Mouse (Mus musculus) heart, postnatal 14 days (tissue): Measurements from ENCODE around the gene Tnfsf14. TPM values are rescaled to one million over a fixed set of nuclear protein-coding genes. Genes with fewer than 3 reads are reported as not detected.

Experiments used
- DNase-seq, 2 experiments: peaks; one replicate each; pipeline ENCODE4 v3.0.0; 2021 to 2022
- intact Hi-C: fragments of 180-260 bp; cut with DNase I; formaldehyde crosslinking; loops from one replicate; pipeline ENCODE4 v1.15.1; 2025
- total RNA-seq, 2 experiments: library from RNA; stranded (reverse); gene quantifications; 2 replicates each; pipeline ENCODE4 v1.2.3; 2021

Gene Tnfsf14
- total RNA-seq, 2 experiments from 2014 or later = 0.22 TPM; not detected in 1

- intact Hi-C loops = no loop called here
- DNase-seq = peak in 1 of 2 experiments; percentile 8
These were observed 14.0 kb upstream of the Tnfsf14 start for GRCm38 (mm10) chr17:57207938-57208337.

GRCm38 (mm10) chr17:57201841-57202724 is 8.1 kb upstream of the Tnfsf14 start:
- no peak for DNase-seq
- intact Hi-C loops = no loop called here

DNA sequence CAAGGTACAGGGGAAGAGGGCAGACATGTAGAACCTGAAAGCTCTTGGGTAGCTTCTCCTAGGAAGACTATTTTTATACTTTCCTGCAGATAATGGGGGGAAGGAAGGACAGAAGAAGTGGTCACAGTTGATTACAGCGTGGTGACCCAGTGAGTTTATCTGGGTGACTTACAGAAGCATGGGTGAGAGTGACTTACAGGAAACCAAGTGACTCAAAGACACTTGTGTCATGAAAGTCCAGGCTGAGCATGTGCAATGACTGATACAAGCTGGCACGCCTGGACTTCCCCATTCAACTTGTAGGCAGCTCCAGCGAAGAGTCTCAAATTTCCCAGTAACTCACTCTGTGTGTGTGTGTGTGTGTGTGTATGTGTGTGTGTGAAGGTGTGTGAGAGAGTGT is 4.3 kb upstream of the Tnfsf14 start:
- no peak for DNase-seq
- intact Hi-C loops = no loop called here

- intact Hi-C loops = no loop called here
- DNase-seq = no peak
These were observed 1.5 kb upstream of the Tnfsf14 start for GRCm38 (mm10) chr17:57195326-57196010.

DNA sequence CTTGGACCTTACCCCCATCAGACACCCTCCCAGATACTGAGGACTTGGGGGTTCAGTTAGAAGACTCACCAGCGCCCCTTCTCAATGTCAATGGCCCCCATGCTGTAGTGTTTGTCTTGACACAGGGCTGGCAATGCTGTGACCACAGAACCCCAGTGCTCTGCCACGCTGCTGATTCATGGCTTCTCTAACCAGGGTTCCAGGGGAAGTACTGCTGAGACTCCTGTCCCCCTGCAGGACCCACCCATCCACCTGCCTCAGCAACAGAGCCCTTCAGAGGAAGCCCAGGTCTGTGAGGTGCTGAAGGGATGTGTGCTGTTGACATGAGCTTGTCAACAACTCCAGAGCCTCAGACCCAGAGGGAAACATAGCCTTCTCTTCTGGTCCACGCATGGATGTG is 794 bp upstream of the Tnfsf14 start:
- intact Hi-C loops = no loop called here

GRCm38 (mm10) chr17:57188510-57189192 is 5.3 kb downstream of the Tnfsf14 start:
- intact Hi-C loops = no loop called here
- DNase-seq = no peak

More for the DNA sequence above, 794 bp upstream of the Tnfsf14 start:
- DNase-seq = no peak

- no peak for DNase-seq
- intact Hi-C loops = no loop called here
These were observed 8.3 kb downstream of the Tnfsf14 start for GRCm38 (mm10) chr17:57185641-57186040.

DNA sequence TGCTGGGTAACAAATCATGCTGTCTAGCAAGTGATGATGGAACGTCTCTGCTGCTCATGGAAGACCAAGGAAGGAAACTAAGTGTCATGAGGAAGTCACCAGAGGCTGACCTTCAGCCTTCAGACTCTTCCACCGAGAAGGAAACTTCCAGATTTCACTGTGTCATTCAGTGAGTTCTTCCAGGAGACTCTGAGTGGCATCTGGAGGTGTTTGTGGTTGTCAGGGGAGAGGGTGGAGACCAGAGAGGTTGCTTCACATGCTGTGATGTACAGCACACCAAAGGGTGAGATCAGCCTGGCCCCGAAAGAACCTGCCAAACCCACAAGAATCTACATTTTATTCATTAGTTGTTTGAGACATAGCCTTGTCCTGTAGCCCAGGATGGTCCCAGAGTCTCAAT is 11.1 kb downstream of the Tnfsf14 start:
- intact Hi-C loops = no loop called here
- no peak for DNase-seq

DNA sequence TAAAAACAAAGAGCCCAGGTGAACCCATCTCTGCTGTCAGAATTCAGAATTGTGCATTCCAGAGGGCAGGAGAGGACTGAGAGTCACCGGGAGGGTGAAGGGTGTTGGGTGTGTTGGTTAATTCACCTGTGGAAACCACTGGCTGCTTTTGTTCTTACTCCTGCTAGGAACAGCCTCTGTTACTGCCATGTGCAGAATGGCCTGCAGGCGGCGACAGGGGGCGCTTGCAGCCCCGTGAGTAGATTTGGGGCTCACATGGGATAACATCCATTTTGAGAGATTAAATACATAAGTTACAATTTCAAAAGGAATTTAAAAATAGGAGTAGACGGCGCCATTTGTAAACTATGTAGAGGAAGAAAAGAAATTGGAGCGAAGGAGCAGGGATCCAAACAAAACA is 13.6 kb downstream of the Tnfsf14 start:
- DNase-seq = peak in 1 of 2 experiments; percentile 20
- intact Hi-C loops = no loop called here

GRCm38 (mm10) chr17:57173351-57173750 is 20.6 kb downstream of the Tnfsf14 start:
- intact Hi-C loops = no loop called here
- DNase-seq = no peak

DNA sequence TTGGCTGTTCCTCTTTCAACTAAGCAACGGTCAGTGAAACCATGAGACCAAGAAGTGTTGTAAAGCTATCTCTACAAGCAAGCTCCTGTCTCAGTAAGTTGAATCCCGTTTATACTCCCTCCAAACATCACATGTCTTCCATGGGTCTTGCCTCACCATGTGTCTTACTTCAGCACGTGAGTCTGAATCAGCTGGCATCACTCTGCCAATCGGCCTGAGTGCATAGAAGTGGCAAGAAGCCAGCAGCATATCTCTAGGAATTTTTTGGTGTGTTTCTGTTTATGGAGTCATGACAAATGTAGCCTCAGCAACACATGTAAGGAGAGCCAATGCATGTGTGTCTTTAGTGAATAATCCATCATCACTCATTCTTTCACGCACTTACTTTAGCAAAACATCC is 21.6 kb downstream of the Tnfsf14 start:
- DNase-seq = no peak
- intact Hi-C loops = no loop called here

DNA sequence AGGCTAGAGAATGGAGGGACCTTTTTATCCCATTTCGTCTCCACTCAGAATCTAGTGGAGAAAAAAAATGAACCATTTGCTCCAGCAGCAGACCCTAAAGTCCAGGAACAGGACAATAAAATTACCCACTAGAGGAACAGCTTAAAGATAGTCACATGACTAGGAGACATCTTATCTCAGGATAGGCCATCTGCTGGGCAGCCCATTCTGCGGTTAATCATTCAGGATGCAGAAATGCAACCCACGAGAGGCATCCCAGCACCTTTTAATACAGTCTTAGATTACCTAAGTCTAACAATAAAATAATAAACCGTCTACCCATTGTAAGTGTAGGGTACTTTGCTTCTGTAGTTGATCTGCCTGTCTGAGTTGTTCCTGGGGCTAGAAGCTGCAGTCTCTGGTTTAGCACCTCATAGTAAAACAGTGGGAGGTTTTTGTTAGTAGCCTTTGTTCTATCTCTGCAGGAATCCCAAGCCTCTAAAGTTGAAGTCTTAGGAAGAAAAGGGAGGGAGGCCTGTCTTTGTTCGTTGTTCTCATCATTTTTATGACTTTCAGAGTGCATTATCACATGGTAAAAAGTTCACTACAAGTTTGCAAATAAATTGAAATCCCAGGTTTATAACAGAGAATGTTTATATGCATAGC is 23.2 kb downstream of the Tnfsf14 start:
- DNase-seq = no peak
- intact Hi-C loops = no loop called here

GRCm38 (mm10) chr17:57166800-57167791 is 26.9 kb downstream of the Tnfsf14 start:
- DNase-seq = peak; percentile 90 to 95
- intact Hi-C loops = loop anchor here (1.0 to 2.0 kb wide), 3 partner anchors 71 to 358 kb away; partner anchors contain the start of gene Alkbh7

DNA sequence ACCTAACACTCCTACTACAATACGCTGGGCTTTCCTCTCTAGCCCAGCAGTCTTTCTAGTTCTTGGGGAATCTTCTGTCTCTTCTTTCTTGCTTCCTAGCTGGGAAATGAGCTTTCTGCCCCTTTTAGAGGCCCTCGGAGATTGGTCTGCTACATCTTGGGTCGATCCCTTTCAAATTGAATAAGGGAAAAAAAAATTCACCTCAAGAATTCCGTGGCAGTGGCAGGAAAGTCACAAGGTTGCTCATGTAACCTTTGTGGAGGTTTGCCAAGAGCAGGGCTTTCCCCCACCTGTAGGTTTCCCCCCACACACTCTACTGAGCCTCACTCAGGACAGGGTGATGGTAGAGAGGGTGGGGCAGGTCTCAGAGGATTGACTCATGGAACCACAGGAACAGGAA is 40.2 kb downstream of the Tnfsf14 start:
- intact Hi-C loops = no loop called here
- DNase-seq = no peak

GRCm38 (mm10) chr17:57153006-57153405 is 41.0 kb downstream of the Tnfsf14 start:
- no peak for DNase-seq
- intact Hi-C loops = no loop called here

DNA sequence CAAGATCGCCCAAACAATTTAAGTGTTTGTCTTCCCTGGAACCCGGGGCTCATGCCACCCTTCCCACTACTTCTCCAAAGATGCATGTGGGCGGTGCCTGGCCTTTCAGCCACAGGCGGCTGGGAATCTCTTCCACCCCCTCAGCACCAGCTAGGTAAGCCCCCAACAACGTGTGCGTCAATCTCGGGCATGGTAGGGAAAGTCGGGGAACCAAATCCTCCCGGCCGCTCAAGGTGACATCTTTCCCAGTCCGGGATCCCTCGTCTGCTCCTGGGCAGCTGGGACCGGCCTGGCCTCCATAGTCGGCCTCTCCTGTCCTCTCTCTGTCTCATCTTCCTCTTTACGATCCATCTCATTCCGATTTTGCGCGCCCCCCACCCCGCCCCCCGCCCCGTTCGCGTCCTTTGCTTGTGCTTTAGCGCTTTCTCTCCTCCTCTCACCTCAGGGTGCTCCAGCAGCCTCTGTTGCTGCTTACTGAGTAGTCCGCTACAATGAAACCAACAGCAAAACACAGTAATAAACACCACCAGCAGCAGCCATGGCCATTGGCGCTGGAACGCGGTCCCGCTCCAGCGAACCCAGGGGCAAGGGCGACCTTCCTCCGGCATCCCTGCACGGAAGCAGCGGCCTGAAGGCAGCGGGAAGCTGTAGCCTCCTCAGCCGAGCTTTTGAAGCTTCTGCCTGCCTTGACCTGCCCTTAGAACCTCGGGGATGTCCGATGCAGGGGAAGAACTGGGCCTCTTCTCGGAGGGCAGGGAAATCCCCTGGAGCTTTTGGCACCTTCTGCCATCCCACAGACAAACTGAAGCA is 44.8 kb downstream of the Tnfsf14 start, which contains the start of gene Cd70:
Cd70 (minus strand) TSS at position 784 of the 810 bp plus-strand sequence.
- intact Hi-C loops = no loop called here
- DNase-seq = peak in 1 of 2 experiments; percentile 4

- DNase-seq = no peak
- intact Hi-C loops = no loop called here
These were observed 45.6 kb downstream of the Tnfsf14 start for GRCm38 (mm10) chr17:57148343-57148742.

DNA sequence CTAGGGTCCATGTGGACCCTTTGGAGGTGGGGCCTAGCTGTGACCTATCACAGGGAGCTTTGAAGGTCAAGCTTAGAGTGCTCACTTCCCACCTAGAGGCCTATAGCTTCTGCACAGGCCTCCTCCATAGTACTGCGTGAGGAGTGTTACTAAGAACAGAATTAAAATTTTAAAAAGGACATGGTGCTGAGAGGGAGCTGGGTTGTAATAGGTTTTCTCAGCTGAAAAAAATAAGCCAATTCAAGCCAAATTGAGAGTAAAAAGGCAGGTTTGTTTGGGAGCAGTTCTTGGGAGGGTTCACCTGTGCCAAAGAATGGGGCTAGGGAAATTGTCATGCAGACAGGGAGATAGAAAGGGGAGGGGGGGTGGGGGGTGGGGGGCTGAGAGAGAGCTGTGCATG is 48.9 kb downstream of the Tnfsf14 start:
- intact Hi-C loops = no loop called here
- DNase-seq = no peak
